Mouse (Mus musculus): Measurements from ENCODE around the gene Fgfr2.

GRCm38 (mm10) chr7:132398487-132398886, 724.7 kb downstream of the Fgfr2 start:
- no peak for TF ChIP-seq CTCF (IDR thresholded peaks at IDR 0.05; ENCODE audit: insufficient read depth, low read length)
- no peak for TF ChIP-seq POLR2A (IDR thresholded peaks at IDR 0.05; ENCODE audit: borderline replicate concordance, extremely low read depth, low read depth, low read length)
